Mouse (Mus musculus) C2C12 (cell line): ENCODE data around the gene Cfap99. TPM values are rescaled to one million over a fixed set of nuclear protein-coding genes. Genes with fewer than 3 reads are reported as not detected.

Source experiments
- H3K27me3 ChIP-seq: one replicate; pipeline ENCODE4 v1.6.1; 2011; ENCODE audit not compliant: control insufficient read depth, insufficient read depth, insufficient read length
- H3K36me3 ChIP-seq: one replicate; pipeline ENCODE4 v1.6.1; 2011; ENCODE audit not compliant: control insufficient read depth, insufficient read depth
- H3K4me3 ChIP-seq: one replicate; pipeline ENCODE4 v1.5.1; 2011; ENCODE audit warnings: mild to moderate bottlenecking, control low read depth; ENCODE audit not compliant: poor library complexity, insufficient read depth, severe bottlenecking
- H3K79me2 ChIP-seq: one replicate; pipeline ENCODE4 v1.6.1; 2011; ENCODE audit not compliant: control insufficient read depth, insufficient read depth
- H3K79me3 ChIP-seq: one replicate; pipeline ENCODE4 v1.6.1; 2011; ENCODE audit warnings: low read depth, control low read depth
- H3ac ChIP-seq: one replicate; pipeline ENCODE3; 2011; ENCODE audit warnings: low read depth; ENCODE audit not compliant: control insufficient read depth, insufficient read length
- CEBPB ChIP-seq: IDR thresholded peaks from one replicate; pipeline ENCODE4 v1.6.1; 2011; ENCODE audit warnings: low read depth, mild to moderate bottlenecking, control low read depth, moderate library complexity
- CTCF ChIP-seq: IDR thresholded peaks from one replicate; pipeline ENCODE4 v1.5.1; 2011; ENCODE audit not compliant: control insufficient read depth, insufficient read depth, insufficient read length
- FOSL1 ChIP-seq: IDR thresholded peaks from one replicate; pipeline ENCODE4 v1.8.0; 2011; ENCODE audit warnings: mild to moderate bottlenecking, low read length; ENCODE audit not compliant: poor library complexity, insufficient read depth, severe bottlenecking
- MAX ChIP-seq: IDR thresholded peaks from one replicate; pipeline ENCODE4 v1.6.1; 2011; ENCODE audit warnings: mild to moderate bottlenecking, control low read depth
- MYOD1 ChIP-seq: IDR thresholded peaks from one replicate; pipeline ENCODE4 v1.6.1; 2011; ENCODE audit warnings: low read depth; ENCODE audit not compliant: control insufficient read depth, insufficient read length
- MYOG ChIP-seq: IDR thresholded peaks from one replicate; pipeline ENCODE4 v1.6.1; 2011; ENCODE audit not compliant: control insufficient read depth, insufficient read length; ENCODE audit errors: extremely low read depth
- USF1 ChIP-seq: IDR thresholded peaks from one replicate; pipeline ENCODE4 v1.6.1; 2011; ENCODE audit warnings: low read depth, mild to moderate bottlenecking, control low read depth, moderate library complexity
- polyA plus RNA-seq: library from polyadenylated mRNA; unstranded; fragments of >200 nt; fragmentation: generic; extraction: Trizol; gene quantifications from one replicate; pipeline ENCODE4 v1.2.1, GENCODE M21; 2012; ENCODE audit warnings: missing spikeins

Cfap99 gene
- polyA plus RNA-seq, 1 experiment = not detected

- Histone ChIP-seq H3K79me3 (no peaks in the 10 kb centered on the region), H3ac (no peak overlapping the region), H3K79me2 (no peaks in the 10 kb centered on the region), H3K27me3 (peaks cover 32% of the 10 kb centered on the region), H3K36me3 (no peaks in the 10 kb centered on the region), H3K4me3 (no peak overlapping the region)
- no peak for TF ChIP-seq CEBPB
- TF ChIP-seq FOSL1 = no peak
- no peak for TF ChIP-seq MYOG
These were observed 5.0 kb upstream of the Cfap99 start for GRCm38 (mm10) chr5:34283355-34283754.

- no peaks in the 10 kb centered on the region for H3K79me2 ChIP-seq
- TF ChIP-seq CTCF = no peak
- TF ChIP-seq MAX = no peak
- no peaks in the 10 kb centered on the region for H3K79me3 ChIP-seq
- no peak overlapping the region for H3ac ChIP-seq
- no peak overlapping the region for H3K4me3 ChIP-seq
- H3K27me3 ChIP-seq = peaks cover 40% of the 10 kb centered on the region
- H3K36me3 ChIP-seq = no peaks in the 10 kb centered on the region
These were observed 4.1 kb upstream of the Cfap99 start for GRCm38 (mm10) chr5:34284156-34284750.

GRCm38 (mm10) chr5:34285285-34285684 lies 3.1 kb upstream of the Cfap99 start:
- Histone ChIP-seq H3K27me3 (peaks cover 40% of the 10 kb centered on the region), H3ac (no peak overlapping the region), H3K4me3 (no peak overlapping the region), H3K36me3 (no peaks in the 10 kb centered on the region), H3K79me2 (no peaks in the 10 kb centered on the region), H3K79me3 (no peaks in the 10 kb centered on the region)
- no peak for TF ChIP-seq CEBPB
- TF ChIP-seq CTCF = no peak
- no peak for TF ChIP-seq USF1
- TF ChIP-seq MAX = no peak
- no peak for TF ChIP-seq MYOG
- no peak for TF ChIP-seq MYOD1
- no peak for TF ChIP-seq FOSL1

- no peaks in the 10 kb centered on the region for H3K79me3 ChIP-seq
- no peak overlapping the region for H3ac ChIP-seq
- H3K79me2 ChIP-seq = no peaks in the 10 kb centered on the region
- peaks cover 48% of the 10 kb centered on the region for H3K27me3 ChIP-seq
- TF ChIP-seq MYOD1 = no peak
- no peak for TF ChIP-seq CTCF
- TF ChIP-seq MYOG = no peak
- TF ChIP-seq CEBPB = no peak
- no peak for TF ChIP-seq FOSL1
- no peak for TF ChIP-seq USF1
- no peak for TF ChIP-seq MAX
- H3K36me3 ChIP-seq = no peaks in the 10 kb centered on the region
- H3K4me3 ChIP-seq = no peak overlapping the region
These were observed 1.9 kb upstream of the Cfap99 start for GRCm38 (mm10) chr5:34286516-34286915.

- Histone ChIP-seq H3K79me2 (no peaks in the 10 kb centered on the region), H3ac (no peak overlapping the region), H3K79me3 (no peaks in the 10 kb centered on the region), H3K27me3 (peaks cover 52% of the 10 kb centered on the region), H3K36me3 (no peaks in the 10 kb centered on the region), H3K4me3 (no peak overlapping the region)
- TF ChIP-seq MYOD1 (no peak), CEBPB (no peak), FOSL1 (no peak), MAX (no peak), USF1 (no peak), MYOG (no peak), CTCF (no peak)
These were observed 1.2 kb upstream of the Cfap99 start for GRCm38 (mm10) chr5:34287001-34287837.

GRCm38 (mm10) chr5:34287838-34288145 lies 608 bp upstream of the Cfap99 start:
- Histone ChIP-seq H3K27me3 (peaks cover 54% of the 10 kb centered on the region), H3K79me3 (no peaks in the 10 kb centered on the region), H3K36me3 (no peaks in the 10 kb centered on the region), H3K4me3 (no peak overlapping the region), H3ac (no peak overlapping the region), H3K79me2 (no peaks in the 10 kb centered on the region)
- no peak for TF ChIP-seq MYOG
- TF ChIP-seq CTCF = no peak
- no peak for TF ChIP-seq MAX
- no peak for TF ChIP-seq USF1
- TF ChIP-seq MYOD1 = no peak
- no peak for TF ChIP-seq CEBPB
- no peak for TF ChIP-seq FOSL1
